Mouse (Mus musculus) forebrain, embryonic 16.5 days (tissue): ENCODE measurements around the gene Elmsan1. TPM values are rescaled to one million over a fixed set of nuclear protein-coding genes. Genes with fewer than 3 reads are reported as not detected.

Experiments used
- ATAC-seq: fragments of 200-750 bp; cut with Nextera tagmentation; 2 replicates; pipeline ENCODE4 v1.8.0; 2017; ENCODE audit warnings: mild to moderate bottlenecking, moderate library complexity
- H3K27ac ChIP-seq: fragments of 300-500 bp; sonication (generic); 2 replicates; pipeline ENCODE4 v1.5.1; 2014; ENCODE audit warnings: low read length, control low read depth
- H3K27me3 ChIP-seq: fragments of 300-500 bp; sonication (generic); replicated peaks from 2 replicates; pipeline ENCODE4 v1.6.1; 2014; ENCODE audit warnings: low read length; ENCODE audit not compliant: control insufficient read depth, insufficient read depth
- H3K36me3 ChIP-seq: fragments of 300-500 bp; sonication (generic); 2 replicates; pipeline ENCODE4 v1.6.1; 2014; ENCODE audit not compliant: control insufficient read depth, insufficient read depth
- H3K4me1 ChIP-seq: fragments of 300-500 bp; sonication (generic); replicated peaks from 2 replicates; pipeline ENCODE4 v1.6.1; 2014; ENCODE audit warnings: low read length; ENCODE audit not compliant: control insufficient read depth, insufficient read depth
- H3K4me2 ChIP-seq: fragments of 300-500 bp; sonication (generic); 2 replicates; pipeline ENCODE4 v1.6.1; 2014; ENCODE audit warnings: mild to moderate bottlenecking, low read length, control low read depth
- H3K4me3 ChIP-seq: fragments of 300-500 bp; sonication (generic); replicated peaks from 2 replicates; pipeline ENCODE4 v1.5.1; 2014; ENCODE audit warnings: mild to moderate bottlenecking, low read length, control low read depth
- H3K9ac ChIP-seq: fragments of 300-500 bp; sonication (generic); replicated peaks from 2 replicates; pipeline ENCODE4 v1.6.1; 2014; ENCODE audit warnings: low read depth, low read length, control low read depth
- H3K9me3 ChIP-seq: fragments of 300-500 bp; sonication (generic); 2 replicates; pipeline ENCODE4 v1.6.1; 2016; ENCODE audit warnings: low read length; ENCODE audit not compliant: control insufficient read depth
- WGBS: fragments of 180-500 bp; shearing (Covaris S2); extraction: QIAGEN DNeasy Blood & Tissue Kit; methylation state at CpG from one replicate; pipeline ENCODE4 v1.1.7; 2014; 5-methylcytosine and 5-hydroxymethylcytosine counted together
- polyA plus RNA-seq: library from polyadenylated mRNA; unstranded; fragments of >200 nt; fragmentation: Nextera tagmentation; extraction: Ambion mirVana; gene quantifications from 2 replicates; pipeline ENCODE4 v1.2.1, GENCODE M21; 2015

The Elmsan1 gene
- polyA plus RNA-seq, 1 experiment from 2014 or later, result 3.8 TPM

DNA sequence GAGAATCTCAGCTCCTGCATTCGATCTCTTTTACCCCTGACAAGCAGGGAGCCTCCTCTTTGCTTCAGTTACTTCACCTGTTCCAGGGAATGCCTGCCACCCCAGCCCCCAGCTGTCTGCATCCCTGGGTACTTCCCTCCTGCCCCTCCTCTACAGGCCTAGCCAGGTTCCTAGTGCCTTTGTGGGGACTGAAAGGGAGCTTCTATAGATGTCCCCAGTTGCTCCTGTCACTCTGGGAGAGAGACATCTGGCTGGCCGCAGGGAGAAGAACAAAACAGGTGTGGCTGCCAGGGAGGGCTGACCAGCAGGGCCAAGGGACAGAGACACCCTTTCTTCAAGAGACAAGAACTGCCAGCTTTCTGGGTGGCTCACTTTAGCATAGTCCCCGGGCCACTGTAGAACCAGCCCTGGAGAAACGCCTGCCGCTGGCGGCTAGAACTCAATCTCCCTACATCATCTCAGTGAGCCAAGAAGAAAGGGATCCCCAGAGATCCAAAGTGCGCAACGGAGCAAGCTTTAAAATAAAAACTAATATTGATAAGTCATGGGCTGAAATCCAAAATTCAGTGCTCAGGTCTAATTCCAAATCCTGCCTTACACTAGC, 20.5 kb downstream of the Elmsan1 start:
- no peaks in the 10 kb centered on the region for H3K27me3 ChIP-seq
- peaks cover 7% of the 10 kb centered on the region; the same call in 1 of the 2 replicates for H3K4me1 ChIP-seq
- no peak overlapping the region for H3K27ac ChIP-seq
- H3K4me2 ChIP-seq, result no peak overlapping the region
- no peak overlapping the region for H3K9ac ChIP-seq
- no peak overlapping the region for H3K4me3 ChIP-seq
- no peaks in the 10 kb centered on the region for H3K9me3 ChIP-seq
- WGBS, result 45% methylated on average over 8 of the region's 8 CpGs
- no peak for ATAC-seq
- no peaks in the 10 kb centered on the region for H3K36me3 ChIP-seq

DNA sequence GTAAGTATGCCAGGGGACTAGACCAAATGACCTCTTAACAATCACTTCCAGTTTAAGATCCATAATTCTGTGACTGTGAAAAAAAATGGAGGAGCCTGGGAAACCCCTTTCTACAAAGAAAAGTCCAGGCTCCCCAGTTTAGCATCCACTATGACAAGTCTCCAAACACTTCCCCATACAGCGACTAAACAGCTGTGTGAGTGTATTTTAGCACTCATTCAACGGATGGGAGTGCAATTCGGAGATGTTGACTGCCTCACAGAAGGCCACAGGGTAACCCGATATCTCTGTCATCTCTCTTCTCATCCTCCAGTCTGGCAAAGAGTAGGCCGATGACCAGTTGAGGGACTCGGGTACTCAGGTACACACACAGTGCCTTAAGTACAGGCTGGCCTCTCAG, 23.5 kb downstream of the Elmsan1 start:
- Histone ChIP-seq H3K9me3 (no peaks in the 10 kb centered on the region), H3K36me3 (no peaks in the 10 kb centered on the region), H3K4me3 (no peak overlapping the region), H3K4me2 (no peak overlapping the region), H3K27me3 (no peaks in the 10 kb centered on the region), H3K4me1 (peaks cover 30% of the 10 kb centered on the region), H3K27ac (no peak overlapping the region), H3K9ac (no peak overlapping the region)
- 68% methylated on average over 6 of the region's 6 CpGs for WGBS
- no peak for ATAC-seq

DNA sequence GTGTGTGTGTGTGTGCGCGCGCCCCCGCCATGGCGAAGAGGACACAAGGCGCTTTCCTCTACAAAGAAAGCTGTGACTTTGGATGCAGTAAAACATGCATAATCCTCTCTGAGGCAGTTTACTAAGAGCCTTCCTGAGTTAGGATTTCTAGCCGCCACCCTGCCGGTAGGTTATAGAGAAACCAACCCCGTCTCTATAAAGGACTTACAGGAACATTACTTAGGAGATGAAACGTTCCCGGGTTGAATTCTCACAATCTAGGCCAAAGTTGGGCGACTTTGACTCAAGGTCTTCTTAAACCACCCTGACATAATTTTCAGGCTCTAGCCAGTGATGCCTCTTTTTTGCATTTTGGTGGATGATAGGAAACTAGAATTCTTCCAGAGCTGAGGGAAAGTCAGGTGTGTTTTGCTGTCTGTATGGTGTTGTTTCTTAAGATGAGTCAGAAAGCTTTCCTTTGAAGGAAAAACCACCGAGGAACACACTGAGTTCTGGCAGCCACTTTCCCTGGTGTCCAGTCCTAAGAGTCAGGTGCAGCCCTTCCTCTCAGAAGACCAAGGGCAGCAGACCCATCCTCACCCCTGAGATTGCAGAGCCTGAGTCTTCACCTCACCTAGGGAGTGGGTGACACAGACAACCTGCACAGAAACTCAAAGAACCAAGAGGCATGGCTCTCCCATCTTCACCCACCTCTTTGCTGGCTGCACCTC, 24.1 kb downstream of the Elmsan1 start:
- H3K36me3 ChIP-seq, result no peaks in the 10 kb centered on the region
- H3K4me3 ChIP-seq, result peak overlapping the region; percentile 63
- peaks cover 36% of the 10 kb centered on the region for H3K4me1 ChIP-seq
- H3K27me3 ChIP-seq, result no peaks in the 10 kb centered on the region
- no peak; the same call in 1 of the 2 replicates for ATAC-seq
- H3K9ac ChIP-seq, result peak overlapping the region; percentile 85
- WGBS, result 2% methylated on average over 13 of the region's 13 CpGs
- H3K27ac ChIP-seq, result peak overlapping the region; percentile 77; the same call in 1 of the 2 replicates
- H3K9me3 ChIP-seq, result no peaks in the 10 kb centered on the region
- H3K4me2 ChIP-seq, result peak overlapping the region; percentile 85

DNA sequence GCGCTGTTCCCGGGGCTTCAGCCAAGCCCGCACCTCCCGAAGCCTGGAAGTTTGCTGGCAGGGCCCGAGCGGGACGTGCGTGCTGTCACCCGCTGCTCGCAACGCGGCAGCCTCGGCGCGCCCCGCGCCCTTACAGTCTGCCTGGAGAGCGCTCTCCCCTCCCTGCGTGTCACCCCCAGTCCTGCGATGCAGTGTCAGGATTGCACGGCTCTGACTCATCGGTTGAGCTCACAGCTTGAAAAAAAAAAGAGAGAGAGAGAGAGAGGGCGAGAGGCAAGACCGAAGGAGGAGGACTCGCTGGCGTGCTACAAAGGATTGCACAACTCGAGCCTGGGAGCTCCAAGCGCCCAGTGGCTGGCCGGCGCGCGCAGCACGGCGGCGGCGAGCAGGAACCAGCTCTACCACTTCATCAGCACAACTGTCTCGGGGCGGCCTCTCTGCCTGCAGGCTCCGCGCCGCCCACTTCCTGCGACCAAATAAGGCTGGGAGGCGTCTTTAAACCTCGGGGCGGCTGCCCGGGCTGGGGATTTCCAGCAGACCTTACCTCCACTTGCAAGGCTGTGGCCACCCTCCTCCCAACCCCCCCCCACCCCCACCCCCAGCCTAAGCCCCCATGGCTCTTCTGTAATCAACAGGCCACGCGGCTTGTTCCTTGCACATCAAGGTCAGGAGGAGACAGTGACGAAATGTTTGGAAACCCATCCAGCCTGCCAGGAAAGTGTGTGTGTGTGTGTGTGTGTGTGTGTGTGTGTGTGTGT, 24.9 kb downstream of the Elmsan1 start:
- Histone ChIP-seq H3K9me3 (no peaks in the 10 kb centered on the region), H3K27me3 (no peaks in the 10 kb centered on the region), H3K4me2 (peak overlapping the region; percentile 85), H3K36me3 (no peaks in the 10 kb centered on the region), H3K27ac (peak overlapping the region; percentile 77), H3K4me1 (peaks cover 43% of the 10 kb centered on the region), H3K9ac (peak overlapping the region; percentile 85), H3K4me3 (peak overlapping the region; percentile 63)
- whole genome bisulfite sequencing, result under 1% methylated on average over 46 of the region's 49 CpGs
- peak; percentile 86 for ATAC-seq

DNA sequence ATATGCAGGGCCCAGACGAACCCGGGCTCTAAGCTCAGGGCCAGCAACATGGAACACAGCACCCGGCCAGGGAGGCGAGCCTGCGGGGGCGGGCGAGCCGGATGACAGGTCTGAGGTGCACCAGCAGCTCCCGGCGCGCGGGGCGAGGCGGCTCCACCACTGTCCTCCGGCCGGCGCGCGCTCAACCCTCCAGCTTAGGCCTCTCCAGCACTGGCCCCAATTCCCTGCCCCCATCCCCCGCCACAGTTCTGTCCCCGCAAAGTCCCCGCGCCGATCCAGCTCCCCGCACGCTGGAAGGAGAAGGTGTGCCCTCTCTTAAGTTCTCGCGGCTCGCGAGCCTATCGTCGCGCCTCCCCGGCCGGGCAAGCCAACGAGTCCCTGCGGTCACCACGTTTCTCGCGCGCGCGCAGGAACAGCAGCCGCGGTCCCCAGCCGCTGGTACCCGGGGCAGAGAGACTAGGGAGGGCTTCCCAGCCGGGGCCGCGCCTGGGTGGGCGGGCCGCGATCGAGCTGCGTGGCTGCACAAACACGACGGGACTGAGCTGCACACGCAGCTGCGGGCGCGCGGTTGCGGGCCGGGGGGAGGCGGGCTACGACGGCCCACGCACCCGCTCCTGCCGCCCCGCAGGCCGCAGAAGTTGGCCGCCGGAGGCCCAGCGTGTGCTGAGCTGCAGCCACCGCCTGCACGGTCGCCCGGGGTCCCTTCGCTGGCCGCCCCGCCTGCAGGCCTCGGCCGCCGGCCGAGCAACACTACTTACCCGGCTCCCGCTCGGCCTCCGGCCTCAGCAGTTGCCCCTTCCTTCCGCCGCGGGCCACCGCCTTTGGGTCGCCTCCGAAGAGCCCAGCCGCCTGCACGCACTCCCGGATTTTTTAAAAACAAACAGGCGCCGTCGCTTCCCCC, 25.7 kb downstream of the Elmsan1 start:
- Histone ChIP-seq H3K9me3 (no peaks in the 10 kb centered on the region), H3K4me2 (peak overlapping the region; percentile 85), H3K4me3 (peak overlapping the region; percentile 63), H3K4me1 (peaks cover 51% of the 10 kb centered on the region), H3K36me3 (no peaks in the 10 kb centered on the region), H3K27me3 (no peaks in the 10 kb centered on the region), H3K9ac (peak overlapping the region; percentile 85), H3K27ac (peak overlapping the region; percentile 77)
- ATAC-seq, result peak; percentile 59
- 0% methylated on average over 96 of the region's 102 CpGs for WGBS

DNA sequence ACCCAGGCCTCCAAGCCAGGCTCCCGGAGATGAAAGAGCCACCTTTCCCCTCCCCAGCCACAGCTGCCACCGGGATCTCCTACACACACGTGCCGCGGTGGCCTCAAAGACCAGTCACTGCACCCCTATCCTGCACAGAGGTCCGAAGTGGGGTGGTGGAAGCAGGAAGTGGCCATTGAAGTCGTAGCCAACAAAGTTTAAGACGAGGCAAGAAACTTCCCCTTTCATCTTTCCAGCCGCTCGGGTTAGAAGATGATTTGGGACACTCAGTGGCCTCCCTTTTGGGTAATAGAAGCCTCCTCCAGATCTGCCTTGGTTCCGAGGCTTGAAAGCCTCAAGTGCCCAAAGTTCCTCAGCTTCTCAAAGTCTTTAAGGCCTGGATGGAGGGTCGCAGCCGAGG, 26.4 kb downstream of the Elmsan1 start:
- H3K27me3 ChIP-seq, result no peaks in the 10 kb centered on the region
- H3K9ac ChIP-seq, result peak overlapping the region; percentile 85
- H3K4me3 ChIP-seq, result peak overlapping the region; percentile 63
- no peak overlapping the region for H3K27ac ChIP-seq
- peaks cover 58% of the 10 kb centered on the region for H3K4me1 ChIP-seq
- peak overlapping the region; percentile 85 for H3K4me2 ChIP-seq
- 2% methylated on average over 13 of the region's 13 CpGs for WGBS
- H3K9me3 ChIP-seq, result no peaks in the 10 kb centered on the region
- H3K36me3 ChIP-seq, result no peaks in the 10 kb centered on the region
- ATAC-seq, result no peak

DNA sequence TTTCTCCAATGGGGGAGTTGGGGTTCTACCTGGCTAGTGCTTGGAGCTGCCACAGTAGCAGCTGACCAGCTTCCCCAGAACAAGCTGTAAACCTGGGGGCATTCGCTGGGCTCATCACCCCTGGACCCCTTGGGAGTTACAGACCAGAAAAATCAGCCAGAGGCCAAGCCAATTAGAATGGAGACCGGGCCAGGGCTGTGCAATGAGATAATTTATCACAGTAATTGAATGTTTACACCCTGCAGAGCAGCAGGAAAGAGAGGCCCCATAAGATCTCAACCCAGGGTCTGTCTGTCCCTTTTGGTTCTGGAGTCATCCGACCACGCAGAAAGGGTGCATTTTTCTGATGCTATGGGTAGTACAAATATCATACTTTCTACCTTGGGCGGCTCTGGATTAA, 26.9 kb downstream of the Elmsan1 start:
- Histone ChIP-seq H3K4me3 (peak overlapping the region; percentile 63), H3K9me3 (no peaks in the 10 kb centered on the region), H3K4me2 (peak overlapping the region; percentile 85), H3K27ac (no peak overlapping the region), H3K4me1 (peaks cover 63% of the 10 kb centered on the region), H3K9ac (peak overlapping the region; percentile 85), H3K36me3 (no peaks in the 10 kb centered on the region), H3K27me3 (no peaks in the 10 kb centered on the region)
- WGBS, result 16% methylated on average over 5 of the region's 5 CpGs
- ATAC-seq, result no peak

DNA sequence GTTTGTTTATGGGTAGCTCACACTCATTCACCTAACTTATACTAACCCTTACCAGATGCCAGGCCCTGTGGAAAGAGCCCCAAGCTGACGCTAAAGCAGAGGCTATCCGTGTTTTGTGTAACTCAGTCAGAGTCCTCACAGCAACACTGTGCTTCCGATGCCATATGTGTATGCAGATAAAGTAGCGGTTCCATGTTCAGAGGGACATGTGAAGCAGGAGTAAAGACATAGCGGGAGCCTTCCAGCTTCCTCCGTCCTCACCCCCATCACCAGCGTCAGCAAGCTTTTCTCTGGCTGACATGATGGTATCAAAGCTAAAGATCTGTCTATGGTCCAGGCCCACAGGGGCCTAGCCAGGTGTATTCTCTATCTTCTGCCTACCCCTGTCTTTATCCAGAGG, 27.5 kb downstream of the Elmsan1 start:
- no peak overlapping the region for H3K27ac ChIP-seq
- H3K9me3 ChIP-seq, result no peaks in the 10 kb centered on the region
- 49% methylated on average over 7 of the region's 7 CpGs for WGBS
- H3K4me1 ChIP-seq, result peaks cover 65% of the 10 kb centered on the region
- no peak overlapping the region for H3K9ac ChIP-seq
- H3K27me3 ChIP-seq, result no peaks in the 10 kb centered on the region
- no peaks in the 10 kb centered on the region for H3K36me3 ChIP-seq
- peak overlapping the region; percentile 85 for H3K4me2 ChIP-seq
- no peak for ATAC-seq
- no peak overlapping the region for H3K4me3 ChIP-seq
